Mouse (Mus musculus): ENCODE results near the gene Fam76a. TPM values are rescaled to one million over a fixed set of nuclear protein-coding genes. Genes with fewer than 3 reads are reported as not detected.

Fam76a gene
- polyA plus RNA-seq, 1 experiment from 2014 or later, result 39.3 TPM

DNA sequence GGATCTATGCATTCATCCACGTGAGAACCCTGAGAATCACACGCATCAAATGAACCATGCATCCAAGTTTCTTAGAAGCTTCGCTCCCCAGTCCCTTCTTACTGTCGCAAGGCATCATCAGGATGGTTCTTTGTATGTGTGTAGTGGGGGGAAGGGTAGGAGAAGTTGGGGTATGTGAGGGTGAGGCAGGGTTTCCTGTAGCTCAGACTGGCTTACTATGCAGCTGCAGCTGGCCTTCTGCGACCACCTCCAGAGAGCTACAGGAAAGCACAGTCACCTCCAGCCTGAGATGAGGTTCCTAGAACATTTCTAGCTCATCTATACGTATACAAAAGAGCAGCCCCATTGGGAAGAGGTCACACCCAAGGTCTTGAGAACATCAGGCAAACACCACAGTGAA is 10.2 kb downstream of the Fam76a start:
- no peak overlapping the region for H3K4me3 ChIP-seq (replicated peaks)
- no peaks in the 10 kb centered on the region for H3K4me1 ChIP-seq
- 84% methylated on average over 6 of the region's 6 CpGs for WGBS
- no peaks in the 10 kb centered on the region for H3K9me3 ChIP-seq
- no peak overlapping the region for H3K4me2 ChIP-seq
- no peak overlapping the region for H3K27ac ChIP-seq
- H3K27me3 ChIP-seq (replicated peaks), result no peaks in the 10 kb centered on the region
- no peak for ATAC-seq (ENCODE audit: insufficient read depth, low FRiP score, low read depth)
- H3K36me3 ChIP-seq, result peaks cover 60% of the 10 kb centered on the region
- H3K9ac ChIP-seq, result no peak overlapping the region

DNA sequence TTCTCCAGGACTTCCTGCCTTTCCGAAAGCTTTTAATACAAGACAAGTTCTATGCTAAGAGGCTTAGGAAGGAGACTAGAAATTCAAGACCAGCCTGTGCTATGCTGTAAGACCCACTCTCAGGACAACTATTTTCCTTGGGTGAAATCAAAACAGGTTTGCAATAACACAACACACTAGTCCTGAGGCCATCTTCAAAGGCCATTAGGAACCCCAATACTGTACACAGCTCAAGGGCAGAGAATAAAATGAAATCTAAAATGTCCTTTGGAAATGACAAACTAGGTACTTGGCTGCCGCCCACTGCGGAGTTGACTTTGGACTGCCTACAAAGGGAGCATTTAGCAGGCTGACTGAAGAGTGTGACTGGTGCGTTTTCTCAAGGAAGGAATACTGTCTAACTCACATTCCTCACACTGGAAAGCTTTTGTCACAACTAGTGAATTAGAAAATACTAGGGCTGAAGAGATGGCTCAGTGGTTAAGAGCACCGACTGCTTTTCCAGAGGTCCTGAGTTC is 16.5 kb downstream of the Fam76a start:
- Histone ChIP-seq H3K9me3 (no peaks in the 10 kb centered on the region), H3K9ac (no peak overlapping the region), H3K4me1 (no peaks in the 10 kb centered on the region), H3K27me3 (replicated peaks) (no peaks in the 10 kb centered on the region), H3K4me3 (replicated peaks) (no peak overlapping the region), H3K36me3 (peaks cover 55% of the 10 kb centered on the region), H3K4me2 (no peak overlapping the region), H3K27ac (no peak overlapping the region)
- no peak for ATAC-seq (ENCODE audit: insufficient read depth, low FRiP score, low read depth)
- WGBS, result 90% methylated on average over 5 of the region's 5 CpGs

- peaks cover 49% of the 10 kb centered on the region for H3K36me3 ChIP-seq
- no peak overlapping the region for H3K4me2 ChIP-seq
- ATAC-seq (ENCODE audit: insufficient read depth, low FRiP score, low read depth), result no peak
- WGBS, result 53% methylated on average over 9 of the region's 9 CpGs
- H3K27me3 ChIP-seq (replicated peaks), result no peaks in the 10 kb centered on the region
- peak overlapping the region; percentile 35; the same call in 1 of the 2 replicates for H3K27ac ChIP-seq
- H3K4me1 ChIP-seq, result no peaks in the 10 kb centered on the region
- no peak overlapping the region for H3K4me3 ChIP-seq (replicated peaks)
- H3K9me3 ChIP-seq, result no peaks in the 10 kb centered on the region
- no peak overlapping the region for H3K9ac ChIP-seq
Observed at GRCm38 (mm10) chr4:132904765-132905309, 17.5 kb downstream of the Fam76a start.

GRCm38 (mm10) chr4:132904071-132904470 is 18.3 kb downstream of the Fam76a start:
- 69% methylated on average over 2 of the region's 2 CpGs for WGBS
- no peak overlapping the region for H3K9ac ChIP-seq
- no peaks in the 10 kb centered on the region for H3K27me3 ChIP-seq (replicated peaks)
- H3K4me2 ChIP-seq, result no peak overlapping the region
- no peaks in the 10 kb centered on the region for H3K4me1 ChIP-seq
- H3K9me3 ChIP-seq, result no peaks in the 10 kb centered on the region
- no peak overlapping the region for H3K27ac ChIP-seq
- no peak overlapping the region for H3K4me3 ChIP-seq (replicated peaks)
- ATAC-seq (ENCODE audit: insufficient read depth, low FRiP score, low read depth), result no peak
- H3K36me3 ChIP-seq, result peaks cover 44% of the 10 kb centered on the region

DNA sequence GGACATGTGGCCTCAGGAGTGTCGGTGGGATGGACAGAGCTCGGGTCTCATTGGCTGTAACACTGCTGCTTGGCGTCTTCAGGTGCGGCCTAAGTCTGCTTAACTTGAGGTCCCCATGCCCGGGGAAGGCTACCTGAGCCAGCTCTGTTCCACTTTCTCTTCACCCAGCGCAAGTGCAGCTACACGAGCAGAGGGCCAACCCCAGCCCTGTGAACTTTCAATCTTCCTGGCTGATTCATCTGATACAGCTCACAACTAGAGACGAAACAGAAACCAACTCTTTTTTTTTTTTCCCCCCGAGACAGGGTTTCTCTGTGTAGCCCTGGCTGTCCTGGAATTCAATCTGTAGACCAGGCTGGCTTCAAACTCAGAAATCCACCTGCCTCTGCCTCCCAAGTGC is 24.2 kb downstream of the Fam76a start:
- Histone ChIP-seq H3K27me3 (replicated peaks) (no peaks in the 10 kb centered on the region), H3K4me1 (no peaks in the 10 kb centered on the region), H3K4me3 (replicated peaks) (no peak overlapping the region), H3K27ac (no peak overlapping the region), H3K9me3 (no peaks in the 10 kb centered on the region), H3K36me3 (peaks cover 15% of the 10 kb centered on the region), H3K4me2 (no peak overlapping the region), H3K9ac (no peak overlapping the region)
- no peak for ATAC-seq (ENCODE audit: insufficient read depth, low FRiP score, low read depth)
- 81% methylated on average over 9 of the region's 9 CpGs for WGBS

DNA sequence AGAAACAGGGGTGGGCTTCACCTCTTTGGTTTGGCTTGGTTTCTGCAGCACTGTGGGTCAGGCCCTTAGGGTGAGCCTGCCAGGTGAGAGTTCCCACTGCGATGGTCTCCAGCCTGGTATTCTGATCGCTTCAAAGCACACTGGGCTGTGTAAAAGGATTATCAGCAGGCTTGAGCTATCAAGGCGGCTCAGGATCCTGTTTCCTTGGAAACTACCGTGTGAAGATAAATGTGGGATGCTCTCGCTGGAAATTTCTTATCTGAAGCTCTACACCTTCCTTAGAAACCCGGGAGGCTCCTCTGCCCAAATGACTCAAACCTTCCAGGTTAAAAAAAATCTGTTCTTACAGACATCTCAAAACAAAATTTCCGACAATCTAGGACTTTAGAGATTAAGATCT is 28.0 kb downstream of the Fam76a start:
- no peak for ATAC-seq (ENCODE audit: insufficient read depth, low FRiP score, low read depth)
- H3K9ac ChIP-seq, result no peak overlapping the region
- 14% methylated on average over 7 of the region's 7 CpGs for WGBS
- no peak overlapping the region for H3K27ac ChIP-seq
- no peaks in the 10 kb centered on the region for H3K9me3 ChIP-seq
- H3K4me2 ChIP-seq, result no peak overlapping the region
- no peaks in the 10 kb centered on the region for H3K27me3 ChIP-seq (replicated peaks)
- no peaks in the 10 kb centered on the region for H3K36me3 ChIP-seq
- no peaks in the 10 kb centered on the region for H3K4me1 ChIP-seq
- no peak overlapping the region for H3K4me3 ChIP-seq (replicated peaks)

DNA sequence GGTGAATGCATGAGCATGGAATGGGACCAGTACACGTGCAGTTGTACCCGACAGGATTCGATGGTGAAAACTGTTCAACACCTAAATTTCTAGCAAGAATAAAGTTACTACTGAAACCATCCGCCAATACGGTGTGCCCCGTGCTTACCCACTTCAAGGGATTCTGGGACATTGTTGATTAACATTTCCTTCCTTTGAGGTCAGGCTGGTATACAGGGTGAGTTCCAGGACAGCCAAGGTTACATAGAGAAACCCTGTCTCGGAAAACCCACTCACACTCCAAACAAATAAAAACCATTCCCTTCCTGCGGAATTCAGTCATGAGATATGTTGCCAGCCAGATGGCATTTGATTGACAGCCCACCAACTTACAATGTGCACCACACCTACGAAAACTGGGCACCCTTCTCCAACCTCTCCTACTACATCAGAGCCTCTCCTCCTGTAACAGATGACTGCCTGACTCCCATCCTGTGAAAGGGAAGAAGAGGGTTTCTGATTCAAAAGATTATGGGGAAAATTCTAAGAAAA is 37.4 kb downstream of the Fam76a start:
- Histone ChIP-seq H3K4me2 (peak overlapping the region; percentile 86), H3K27ac (peak overlapping the region; percentile 87), H3K36me3 (0 out of 2 replicates have a peak, but pooled peaks cover 3% of the 10 kb centered on the region), H3K4me1 (0 out of 2 replicates have a peak, but pooled peaks cover 5% of the 10 kb centered on the region), H3K27me3 (replicated peaks) (no peaks in the 10 kb centered on the region), H3K9ac (peak overlapping the region; percentile 83), H3K4me3 (replicated peaks) (peak overlapping the region; percentile 77), H3K9me3 (no peaks in the 10 kb centered on the region)
- 7% methylated on average over 9 of the region's 9 CpGs for WGBS
- 0 out of 2 replicates have a peak, but pooled peaks have one; percentile 15 for ATAC-seq (ENCODE audit: insufficient read depth, low FRiP score, low read depth)

GRCm38 (mm10) chr4:132884064-132884843 is 38.1 kb downstream of the Fam76a start, which contains the start of gene Stx12:
Gene Stx12 (minus strand): TSS chr4:132884509.
- under 1% methylated on average over 72 of the region's 72 CpGs for WGBS

GRCm38 (mm10) chr4:132883561-132884063 is 38.7 kb downstream of the Fam76a start:
- 0 out of 2 replicates have a peak, but pooled peaks cover 5% of the 10 kb centered on the region for H3K4me1 ChIP-seq
- WGBS, result 2% methylated on average over 21 of the region's 21 CpGs
- H3K27ac ChIP-seq, result peak overlapping the region; percentile 81
- no peaks in the 10 kb centered on the region for H3K9me3 ChIP-seq
- H3K36me3 ChIP-seq, result 0 out of 2 replicates have a peak, but pooled peaks cover 3% of the 10 kb centered on the region
- H3K9ac ChIP-seq, result peak overlapping the region; percentile 83
- no peak for ATAC-seq (ENCODE audit: insufficient read depth, low FRiP score, low read depth)
- no peaks in the 10 kb centered on the region for H3K27me3 ChIP-seq (replicated peaks)
- peak overlapping the region; percentile 77 for H3K4me3 ChIP-seq (replicated peaks)
- peak overlapping the region; percentile 86 for H3K4me2 ChIP-seq

More at GRCm38 (mm10) chr4:132884064-132884843, 38.1 kb downstream of the Fam76a start, which contains the start of gene Stx12:
- ATAC-seq (ENCODE audit: insufficient read depth, low FRiP score, low read depth), result peak; percentile 92
- peak within 1 kb of the TSS; percentile 77 for H3K4me3 ChIP-seq (replicated peaks)
- H3K27ac ChIP-seq, result peak within 1 kb of the TSS; percentile 87
- peak within 1 kb of the TSS; percentile 86 for H3K4me2 ChIP-seq
- peak within 1 kb of the TSS; percentile 83 for H3K9ac ChIP-seq
- H3K27me3 ChIP-seq (replicated peaks), result no peaks in the 10 kb centered on the region
- H3K9me3 ChIP-seq, result no peaks in the 10 kb centered on the region
- H3K4me1 ChIP-seq, result 0 out of 2 replicates have a peak, but pooled peaks cover 5% of the 10 kb centered on the region
- H3K36me3 ChIP-seq, result 0 out of 2 replicates have a peak, but pooled peaks cover 3% of the 10 kb centered on the region

DNA sequence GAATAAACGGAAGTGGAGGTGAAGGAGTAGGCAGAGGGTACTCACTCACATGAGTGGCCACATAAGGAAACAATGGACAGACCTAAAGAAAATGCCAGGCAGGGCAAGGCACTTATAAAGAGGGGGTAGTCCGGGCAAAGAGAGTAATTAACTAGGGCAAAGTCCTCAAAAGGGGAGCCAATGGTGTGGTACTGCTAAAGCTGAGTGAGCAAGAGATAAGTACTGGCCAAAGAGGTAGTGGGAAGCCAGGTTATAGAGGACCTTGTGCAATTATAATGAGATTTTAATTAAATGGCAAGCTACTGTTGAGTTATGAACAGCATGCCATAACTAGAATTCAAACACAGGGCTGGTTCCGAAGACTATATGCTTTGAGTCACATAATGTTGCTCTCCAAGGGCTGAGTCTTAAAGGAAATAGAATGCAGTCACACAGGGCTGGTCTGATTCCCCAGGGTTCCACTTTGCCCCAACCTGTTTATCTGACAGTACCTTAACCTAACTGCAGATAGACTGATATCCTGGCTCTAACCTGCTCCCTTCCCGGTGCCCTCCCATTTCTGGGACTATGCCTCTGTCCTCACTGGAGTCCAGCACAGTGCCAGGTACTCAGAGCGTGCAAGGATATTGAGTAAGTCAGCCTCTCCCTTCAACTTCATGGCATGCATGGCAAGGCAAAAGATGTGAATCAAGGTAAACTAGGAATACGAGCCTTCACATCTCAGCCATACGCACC is 47.8 kb downstream of the Fam76a start:
- H3K4me1 ChIP-seq, result no peaks in the 10 kb centered on the region
- H3K27ac ChIP-seq, result no peak overlapping the region
- no peak overlapping the region for H3K4me2 ChIP-seq
- no peaks in the 10 kb centered on the region for H3K9me3 ChIP-seq
- no peaks in the 10 kb centered on the region for H3K27me3 ChIP-seq (replicated peaks)
- no peak overlapping the region for H3K9ac ChIP-seq
- H3K36me3 ChIP-seq, result peaks cover 16% of the 10 kb centered on the region
- 0 out of 2 replicates have a peak, but pooled peaks have one; percentile 27 for ATAC-seq (ENCODE audit: insufficient read depth, low FRiP score, low read depth)
- WGBS, result 87% methylated on average over 7 of the region's 7 CpGs
- no peak overlapping the region for H3K4me3 ChIP-seq (replicated peaks)
